Mouse (Mus musculus): ENCODE results near the gene Krt16. TPM values are rescaled to one million over a fixed set of nuclear protein-coding genes. Genes with fewer than 3 reads are reported as not detected.

Krt16 gene
- 5.1 and 6.5 TPM in 2 replicates for polyA plus RNA-seq (2012; rRNA removed)

DNA sequence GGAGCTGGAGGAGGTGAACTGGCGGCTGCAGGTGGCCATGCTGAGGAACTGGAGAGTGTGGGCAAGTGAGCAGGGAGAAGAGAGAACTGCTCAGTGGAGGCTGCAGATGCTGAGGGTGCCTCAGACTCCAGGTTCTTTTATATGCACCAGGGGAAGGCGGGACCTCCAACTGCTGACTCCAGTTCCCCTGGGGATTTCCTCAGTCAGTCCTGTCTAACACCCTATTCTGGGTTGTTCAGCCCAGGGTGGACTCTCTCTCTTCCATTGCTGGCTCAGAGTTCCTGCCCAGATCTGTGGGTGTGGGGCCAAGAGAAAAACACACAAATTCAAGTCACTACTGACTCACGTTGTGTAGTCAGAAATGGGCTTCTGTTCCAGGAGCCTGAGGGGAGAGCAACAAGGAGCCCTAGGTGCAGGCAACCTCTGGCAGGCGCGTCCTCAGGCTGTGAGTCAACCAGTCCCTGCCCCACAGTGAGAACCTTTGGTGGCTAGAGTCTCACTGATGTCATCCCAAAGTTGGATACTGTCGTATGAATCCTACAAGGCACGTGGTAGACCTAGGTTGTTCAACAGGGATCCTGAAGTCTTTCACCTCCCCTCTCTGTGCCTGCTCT, at the start of gene Krt16:
Gene Krt16 (minus strand): TSS at position 51 of the 614 bp plus-strand sequence.

DNA sequence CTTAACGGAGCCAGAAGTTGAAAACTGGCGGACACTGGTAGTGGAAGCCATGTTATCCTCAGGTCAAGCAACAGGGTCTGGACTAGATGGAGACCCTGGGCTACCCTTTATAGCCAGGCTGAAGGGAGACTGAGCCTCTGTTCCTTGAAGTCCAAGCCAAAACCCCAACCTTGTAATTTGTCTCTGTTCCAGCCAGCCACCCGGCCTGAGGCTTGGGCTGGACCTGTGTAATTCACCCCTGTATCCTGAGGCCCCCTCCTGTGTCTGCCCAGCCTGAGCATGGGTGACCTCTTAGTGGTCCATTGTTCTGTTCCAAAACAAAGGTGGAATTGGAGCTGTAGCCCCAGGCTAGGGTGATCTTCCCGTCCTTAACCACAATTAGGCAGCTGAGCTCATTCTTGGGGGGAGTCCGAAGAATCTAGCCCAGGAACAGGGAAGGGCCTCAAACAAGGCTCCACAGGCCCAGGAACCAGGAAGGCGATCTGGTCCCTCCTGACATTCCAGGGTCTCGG, 21.2 kb upstream of the Krt16 start, which contains the start of gene Krt42:
Gene Krt42 (minus strand): TSS at position 51 of the 512 bp plus-strand sequence.

DNA sequence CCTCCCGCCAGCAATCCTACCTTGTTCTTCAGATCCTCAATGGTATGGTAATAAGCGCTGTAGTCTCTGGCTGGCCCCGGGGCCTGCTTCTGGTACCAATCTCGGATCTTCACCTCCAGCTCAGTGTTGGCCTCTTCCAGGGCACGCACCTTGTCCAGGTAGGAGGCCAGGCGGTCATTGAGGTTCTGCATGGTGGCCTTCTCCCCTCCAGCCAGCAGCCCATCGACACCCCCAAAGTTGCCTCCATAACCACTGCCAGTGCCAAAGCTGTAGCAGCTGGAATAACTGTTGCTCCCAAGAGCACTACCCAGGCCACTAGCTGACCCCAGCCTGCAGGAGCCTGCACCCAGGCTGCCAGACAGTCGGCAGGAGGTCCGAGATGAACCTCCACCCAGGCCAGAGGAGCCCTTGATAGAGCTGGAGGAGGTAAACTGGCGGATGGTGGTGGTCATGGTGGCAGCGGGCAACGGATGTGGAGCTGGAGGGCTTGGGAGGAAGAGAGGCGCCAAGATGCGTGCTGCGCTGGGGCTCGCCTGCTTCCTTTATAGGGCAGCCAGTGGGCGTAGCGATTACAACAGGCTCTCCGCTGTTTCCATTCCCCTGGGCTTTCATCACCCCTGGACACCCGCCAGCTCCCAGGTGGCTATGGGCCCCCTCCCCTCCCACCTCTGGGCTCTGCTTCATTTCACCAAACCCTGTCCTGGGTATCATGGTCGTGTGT, 12.0 kb upstream of the Krt16 start, which contains the start of gene Krt17:
Gene Krt17 (minus strand): TSS at position 516 of the 721 bp plus-strand sequence.

DNA sequence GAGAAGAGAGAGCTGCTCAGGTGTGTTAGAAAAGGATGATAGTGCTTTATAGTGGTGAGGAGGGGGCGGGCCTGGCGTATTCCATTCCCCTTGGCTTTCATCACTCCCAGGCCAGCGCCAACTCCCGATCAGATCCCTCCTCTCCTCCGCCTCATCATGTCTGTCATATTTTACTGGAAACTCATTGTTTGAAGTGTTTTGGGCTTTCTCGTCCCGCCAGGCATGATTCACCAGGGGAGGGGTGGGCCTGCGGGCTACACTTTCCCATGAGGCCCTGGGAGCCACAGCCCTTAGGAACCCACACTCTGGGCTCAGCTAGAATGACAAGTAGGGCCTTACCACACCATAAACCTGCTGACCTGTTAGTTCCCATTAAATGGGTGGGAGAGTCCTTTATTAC, 41.2 kb downstream of the Krt16 start, which contains the start of gene Krt14:
Gene Krt14 (minus strand): TSS at position 51 of the 400 bp plus-strand sequence.

Other genes starting within 250 kb of the Krt16 start
- gene Krt33a, start 232.7 kb downstream of the Krt16 start, polyA plus RNA-seq (2012; rRNA removed), result not detected in 2 replicates
- not detected in 2 replicates for gene Krt33b, start 219.0 kb downstream of the Krt16 start, polyA plus RNA-seq (2012; rRNA removed)
- not detected in 2 replicates for gene Krt34, start 207.3 kb downstream of the Krt16 start, polyA plus RNA-seq (2012; rRNA removed)
- 0.09 TPM in 1 of 2 replicates, not detected in the other for gene Krt31, start 198.4 kb downstream of the Krt16 start, polyA plus RNA-seq (2012; rRNA removed)
- gene Krt32, start 160.7 kb downstream of the Krt16 start, polyA plus RNA-seq (2012; rRNA removed), result 2.5 TPM in 2 replicates
- 0.08 TPM in 1 of 2 replicates, not detected in the other for gene Krt35, start 152.7 kb downstream of the Krt16 start, polyA plus RNA-seq (2012; rRNA removed)
- 0.06 and 0.19 TPM in 2 replicates for gene Krt36, start 143.3 kb downstream of the Krt16 start, polyA plus RNA-seq (2012; rRNA removed)
- 602 and 681 TPM in 2 replicates for gene Krt13, start 127.3 kb downstream of the Krt16 start, polyA plus RNA-seq (2012; rRNA removed)
- gene Krt15, start 113.0 kb downstream of the Krt16 start, polyA plus RNA-seq (2012; rRNA removed), result 7.7 and 17.9 TPM in 2 replicates
- 1,679 and 2,029 TPM in 2 replicates for gene Krt19, start 100.2 kb downstream of the Krt16 start, polyA plus RNA-seq (2012; rRNA removed)
- gene Krt9, start 55.7 kb downstream of the Krt16 start, polyA plus RNA-seq (2012; rRNA removed), result not detected in 2 replicates
- 147 and 161 TPM in 2 replicates for gene Krt14, start 41.4 kb downstream of the Krt16 start, polyA plus RNA-seq (2012; rRNA removed)
- 20.4 and 26.8 TPM in 2 replicates for gene Krt17, start 12.1 kb upstream of the Krt16 start, polyA plus RNA-seq (2012; rRNA removed)
- 0.11 and 0.31 TPM in 2 replicates for gene Krt42, start 21.0 kb upstream of the Krt16 start, polyA plus RNA-seq (2012; rRNA removed)
- 59.7 and 89.2 TPM in 2 replicates for gene Eif1, start 71.0 kb upstream of the Krt16 start, polyA plus RNA-seq (2012; rRNA removed)
- 1,071 and 1,807 TPM in 2 replicates for gene Gast, start 85.5 kb upstream of the Krt16 start, polyA plus RNA-seq (2012; rRNA removed)
- 3.8 and 4.4 TPM in 2 replicates for gene Hap1, start 107.2 kb upstream of the Krt16 start, polyA plus RNA-seq (2012; rRNA removed)
- 512 and 547 TPM in 2 replicates for gene Jup, start 148.9 kb upstream of the Krt16 start, polyA plus RNA-seq (2012; rRNA removed)
- gene P3h4, start 165.9 kb upstream of the Krt16 start, polyA plus RNA-seq (2012; rRNA removed), result 39.0 and 53.0 TPM in 2 replicates
- gene Fkbp10, start 166.8 kb upstream of the Krt16 start, polyA plus RNA-seq (2012; rRNA removed), result 18.7 and 21.9 TPM in 2 replicates
- gene Nt5c3b, start 192.9 kb upstream of the Krt16 start, polyA plus RNA-seq (2012; rRNA removed), result 11.5 and 11.8 TPM in 2 replicates
- gene Klhl10, start 193.0 kb upstream of the Krt16 start, polyA plus RNA-seq (2012; rRNA removed), result 0.03 TPM in 1 of 2 replicates, not detected in the other
- gene Klhl11, start 223.8 kb upstream of the Krt16 start, polyA plus RNA-seq (2012; rRNA removed), result 0.87 and 1.6 TPM in 2 replicates

Measured in stomach, adult 2 months (tissue).